Mouse (Mus musculus) heart, embryonic 13.5 days (tissue): ENCODE results near the gene Slc9a9. TPM values are rescaled to one million over a fixed set of nuclear protein-coding genes. Genes with fewer than 3 reads are reported as not detected.

Experiments
- ATAC-seq: fragments of 200-750 bp; cut with Nextera tagmentation; 2 replicates; pipeline ENCODE4 v1.8.0; 2017; ENCODE audit warnings: moderate TSS enrichment; ENCODE audit not compliant: insufficient number of reproducible peaks, low FRiP score, low TSS enrichment; ENCODE audit errors: extremely low read depth
- H3K27ac ChIP-seq: fragments of 300-500 bp; sonication (generic); replicated peaks from 2 replicates; pipeline ENCODE4 v1.5.1; 2015; ENCODE audit warnings: moderate library complexity, mild to moderate bottlenecking, inconsistent platforms
- H3K27me3 ChIP-seq: fragments of 300-500 bp; sonication (generic); replicated peaks from 2 replicates; pipeline ENCODE4 v1.6.1; 2015; ENCODE audit warnings: mild to moderate bottlenecking, inconsistent platforms
- H3K36me3 ChIP-seq: fragments of 300-500 bp; sonication (generic); 2 replicates; pipeline ENCODE4 v1.6.1; 2015; ENCODE audit warnings: mild to moderate bottlenecking, inconsistent platforms
- H3K4me1 ChIP-seq: fragments of 300-500 bp; sonication (generic); 2 replicates; pipeline ENCODE4 v1.6.1; 2015; ENCODE audit warnings: inconsistent platforms
- H3K4me2 ChIP-seq: fragments of 300-500 bp; sonication (generic); 2 replicates; pipeline ENCODE4 v1.6.1; 2015; ENCODE audit warnings: inconsistent platforms, mild to moderate bottlenecking, moderate library complexity
- H3K4me3 ChIP-seq: fragments of 300-500 bp; sonication (generic); 2 replicates; pipeline ENCODE4 v1.5.1; 2015; ENCODE audit warnings: moderate library complexity, mild to moderate bottlenecking, inconsistent platforms
- H3K9ac ChIP-seq: fragments of 300-500 bp; sonication (generic); 2 replicates; pipeline ENCODE4 v1.6.1; 2015; ENCODE audit warnings: inconsistent platforms, mild to moderate bottlenecking, moderate library complexity
- H3K9me3 ChIP-seq: fragments of 300-500 bp; sonication (generic); 2 replicates; pipeline ENCODE4 v1.6.1; 2016; ENCODE audit warnings: inconsistent platforms
- WGBS: fragments of 180-500 bp; shearing (Covaris S2); methylation state at CpG from one replicate; pipeline ENCODE4 v1.1.7; 2015; ENCODE audit warnings: mixed read lengths; 5-methylcytosine and 5-hydroxymethylcytosine counted together
- microRNA-seq: library from miRNA; unstranded; fragments of <30 nt; microRNA quantifications from one replicate; pipeline ENCODE4, GENCODE M21; 2016
- polyA plus RNA-seq: library from polyadenylated mRNA; unstranded; fragments of >200 nt; fragmentation: Nextera tagmentation; extraction: Ambion mirVana; gene quantifications from 2 replicates; pipeline ENCODE4 v1.2.1, GENCODE M21; 2015

Slc9a9 gene
- polyA plus RNA-seq, 1 experiment from 2014 or later, result 3.7 TPM

- 51% methylated on average over 2 of the region's 2 CpGs for WGBS
Observed at GRCm38 (mm10) chr9:95266924-95267323, 597.2 kb downstream of the Slc9a9 start.

GRCm38 (mm10) chr9:95279590-95280344, 610.1 kb downstream of the Slc9a9 start:
- Histone ChIP-seq H3K9me3 (no peaks in the 10 kb centered on the region), H3K9ac (no peak overlapping the region), H3K4me2 (0 out of 2 replicates have a peak overlapping the region, but pooled peaks have one; percentile 12), H3K27me3 (no peaks in the 10 kb centered on the region), H3K27ac (0 out of 2 replicates have a peak overlapping the region, but pooled peaks have one; percentile 25), H3K4me3 (no peak overlapping the region), H3K4me1 (peaks cover 13% of the 10 kb centered on the region), H3K36me3 (no peaks in the 10 kb centered on the region)
- ATAC-seq, result no peak
- WGBS, result 54% methylated on average over 10 of the region's 10 CpGs

More at GRCm38 (mm10) chr9:95266924-95267323, 597.2 kb downstream of the Slc9a9 start:
- Histone ChIP-seq H3K27me3 (peaks cover 21% of the 10 kb centered on the region), H3K4me2 (no peak overlapping the region), H3K27ac (no peak overlapping the region), H3K9ac (no peak overlapping the region), H3K9me3 (no peaks in the 10 kb centered on the region), H3K4me3 (no peak overlapping the region), H3K36me3 (no peaks in the 10 kb centered on the region), H3K4me1 (peaks cover 7% of the 10 kb centered on the region)
- ATAC-seq, result no peak

Small RNAs within 50 kb of the gene (microRNA-seq; reads per million reads assigned to microRNA genes)
- gene Mir7656, result not detected

Other genes with a start within 250 kb of the Slc9a9 start
- 9.3 and 12.7 TPM in 2 replicates for gene 1190002N15Rik, start 131.8 kb upstream of the Slc9a9 start, polyA plus RNA-seq